Mouse (Mus musculus): Measurements from ENCODE around the gene Slc16a11. TPM values are rescaled to one million over a fixed set of nuclear protein-coding genes. Genes with fewer than 3 reads are reported as not detected.

The Slc16a11 gene
- polyA plus RNA-seq, 1 experiment from 2014 or later, result 1.1 TPM

DNA sequence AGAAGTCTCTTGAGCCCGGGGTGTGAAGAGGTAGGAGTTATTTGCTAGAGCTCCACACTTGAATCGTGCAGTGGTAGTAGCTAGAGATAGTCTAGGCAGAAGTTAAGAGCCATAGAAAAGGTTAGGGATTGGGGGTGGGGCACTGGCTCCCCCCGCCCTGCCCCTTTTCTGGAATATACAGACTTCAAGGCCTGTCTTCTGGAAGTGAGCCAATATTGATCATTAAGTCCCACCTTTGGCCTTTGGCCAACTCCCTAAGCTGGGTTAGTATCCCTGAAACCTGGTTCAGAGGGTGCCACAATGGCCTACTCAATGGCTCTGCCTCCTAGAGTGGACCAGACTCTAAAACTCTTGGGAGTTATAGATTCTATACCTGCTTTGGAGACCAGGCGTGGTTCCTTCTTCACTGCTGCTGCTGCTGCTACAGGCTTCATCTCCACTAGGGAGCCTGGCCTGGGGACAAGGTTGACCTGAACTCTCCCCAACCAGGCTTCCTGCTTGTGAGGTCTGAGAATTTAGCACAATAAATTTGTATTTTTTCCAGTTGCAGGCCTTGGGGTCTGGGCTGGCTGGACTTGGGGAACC, 15.2 kb downstream of the Slc16a11 start:
- Histone ChIP-seq H3K36me3 (ENCODE audit: control insufficient read depth, insufficient read depth, low read length) (no peaks in the 10 kb centered on the region), H3K4me3 (ENCODE audit: low read length) (peak overlapping the region; percentile 48), H3K27ac (ENCODE audit: low read length) (peak overlapping the region; percentile 7; the same call in 1 of the 2 replicates), H3K9me3 (ENCODE audit: control insufficient read depth, low read length) (no peaks in the 10 kb centered on the region), H3K9ac (ENCODE audit: low read length) (peak overlapping the region; percentile 65), H3K27me3 (ENCODE audit: control insufficient read depth, insufficient read depth, low read depth, low read length) (peaks cover 20% of the 10 kb centered on the region), H3K4me1 (replicated peaks; ENCODE audit: control insufficient read depth, insufficient read depth, low read length) (peaks cover 29% of the 10 kb centered on the region), H3K4me2 (ENCODE audit: low read depth, low read length) (peak overlapping the region; percentile 61)
- 61% methylated on average over 4 of the region's 4 CpGs for WGBS
- no peak for ATAC-seq (ENCODE audit: low read depth)

DNA sequence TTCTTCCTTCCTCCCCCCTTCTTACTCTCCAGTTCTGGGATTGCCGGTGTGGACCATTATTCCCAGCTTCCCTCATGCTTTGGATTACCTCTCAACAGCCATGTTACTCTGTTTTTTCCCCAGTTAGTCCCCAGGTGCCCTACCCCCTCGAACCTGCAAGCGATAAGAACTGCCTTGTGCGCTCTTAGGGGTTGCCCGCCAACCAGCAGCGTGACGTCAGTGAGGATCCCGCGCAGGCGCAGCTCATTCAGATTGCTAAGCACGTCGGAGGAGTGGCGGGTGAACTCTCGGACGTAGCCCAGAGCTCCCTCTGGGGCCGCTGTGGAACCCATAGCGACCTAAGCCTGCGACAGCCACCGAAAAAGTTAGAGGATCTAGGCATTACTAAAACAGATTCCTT, 16.3 kb downstream of the Slc16a11 start:
- peaks cover 30% of the 10 kb centered on the region for H3K4me1 ChIP-seq (replicated peaks; ENCODE audit: control insufficient read depth, insufficient read depth, low read length)
- peak overlapping the region; percentile 61 for H3K4me2 ChIP-seq (ENCODE audit: low read depth, low read length)
- H3K27me3 ChIP-seq (ENCODE audit: control insufficient read depth, insufficient read depth, low read depth, low read length), result peaks cover 20% of the 10 kb centered on the region
- 1% methylated on average over 19 of the region's 19 CpGs for WGBS
- peak overlapping the region; percentile 77 for H3K27ac ChIP-seq (ENCODE audit: low read length)
- peak overlapping the region; percentile 65 for H3K9ac ChIP-seq (ENCODE audit: low read length)
- no peaks in the 10 kb centered on the region for H3K36me3 ChIP-seq (ENCODE audit: control insufficient read depth, insufficient read depth, low read length)
- peak; percentile 30 for ATAC-seq (ENCODE audit: low read depth)
- no peaks in the 10 kb centered on the region for H3K9me3 ChIP-seq (ENCODE audit: control insufficient read depth, low read length)
- peak overlapping the region; percentile 48 for H3K4me3 ChIP-seq (ENCODE audit: low read length)

DNA sequence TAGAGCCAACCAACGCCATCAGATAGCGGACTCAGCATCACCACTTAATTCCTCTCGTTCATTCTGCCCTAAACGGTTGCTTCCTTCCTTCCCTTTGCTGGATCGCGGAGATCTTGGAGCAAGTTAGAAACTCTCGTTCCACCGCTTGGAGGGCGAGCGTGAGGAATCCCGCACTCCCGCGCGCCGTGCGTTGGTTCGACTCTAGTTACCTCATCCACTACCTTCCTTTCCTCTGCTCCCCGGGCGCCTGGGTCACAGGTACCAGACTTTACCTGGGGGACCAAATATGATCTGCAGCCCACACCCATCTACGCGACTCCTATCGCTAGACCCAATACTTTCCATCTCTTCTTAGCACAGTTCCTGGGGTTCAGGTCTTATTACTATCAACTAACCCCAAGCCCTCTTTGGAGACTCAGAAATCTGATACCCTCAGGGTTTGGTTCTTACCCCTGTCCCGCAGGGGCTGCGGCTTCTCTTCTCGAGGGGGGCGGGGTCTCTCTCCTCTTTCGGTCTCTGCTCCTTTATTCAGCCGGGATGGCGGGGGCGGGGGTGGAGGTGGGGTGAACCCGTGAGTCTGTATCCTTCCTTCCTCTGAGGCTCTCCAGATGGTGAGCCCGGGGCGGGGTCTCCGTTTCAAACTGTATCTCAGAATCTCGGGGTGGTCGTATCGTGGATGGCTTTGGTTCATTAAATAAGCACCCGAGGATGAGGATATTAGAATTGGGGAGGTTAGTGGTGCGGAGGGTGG, 16.9 kb downstream of the Slc16a11 start, which contains the start of gene Bcl6b:
Gene Bcl6b, minus strand, starts transcription at position 539 of the 751 bp plus-strand sequence.
- peak within 1 kb of the TSS; percentile 61 for H3K4me2 ChIP-seq (ENCODE audit: low read depth, low read length)

DNA sequence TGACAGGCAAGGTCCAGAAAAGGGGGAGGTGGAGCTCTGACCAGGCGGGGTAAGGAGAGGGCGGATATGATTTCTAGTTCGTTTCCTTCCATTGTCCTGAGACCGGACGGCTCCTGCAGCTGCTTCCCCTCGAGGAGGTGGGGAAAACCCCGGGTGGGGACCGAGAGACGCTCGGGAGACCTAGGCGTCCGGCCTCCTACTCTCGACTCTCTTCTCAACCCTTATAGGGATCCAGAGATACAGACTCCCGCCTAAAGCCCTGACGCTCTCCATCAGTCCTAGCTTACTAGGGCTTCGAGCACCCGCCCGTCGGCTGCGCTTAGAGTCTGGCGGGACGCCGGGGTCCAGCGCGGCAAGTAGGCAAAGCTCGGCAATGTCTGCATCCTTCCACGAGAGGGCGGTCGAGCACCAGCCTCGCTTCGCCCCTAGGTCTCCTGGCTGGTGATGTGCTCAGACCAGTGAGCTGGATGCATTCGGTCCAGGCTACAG, 17.7 kb downstream of the Slc16a11 start:
- under 1% methylated on average over 32 of the region's 32 CpGs for WGBS
- Histone ChIP-seq H3K27ac (ENCODE audit: low read length) (peak overlapping the region; percentile 93), H3K36me3 (ENCODE audit: control insufficient read depth, insufficient read depth, low read length) (peaks cover 5% of the 10 kb centered on the region; the same call in 1 of the 2 replicates), H3K4me2 (ENCODE audit: low read depth, low read length) (peak overlapping the region; percentile 61), H3K9me3 (ENCODE audit: control insufficient read depth, low read length) (no peaks in the 10 kb centered on the region), H3K4me3 (ENCODE audit: low read length) (peak overlapping the region; percentile 48), H3K4me1 (replicated peaks; ENCODE audit: control insufficient read depth, insufficient read depth, low read length) (peaks cover 39% of the 10 kb centered on the region), H3K9ac (ENCODE audit: low read length) (peak overlapping the region; percentile 61), H3K27me3 (ENCODE audit: control insufficient read depth, insufficient read depth, low read depth, low read length) (peaks cover 20% of the 10 kb centered on the region)
- peak; percentile 63 for ATAC-seq (ENCODE audit: low read depth)

More for the DNA sequence above, 16.9 kb downstream of the Slc16a11 start, which contains the start of gene Bcl6b:
- H3K27me3 ChIP-seq (ENCODE audit: control insufficient read depth, insufficient read depth, low read depth, low read length), result peaks cover 20% of the 10 kb centered on the region
- peak within 1 kb of the TSS; percentile 65 for H3K9ac ChIP-seq (ENCODE audit: low read length)
- peak; percentile 21; the same call in 1 of the 2 replicates for ATAC-seq (ENCODE audit: low read depth)
- H3K36me3 ChIP-seq (ENCODE audit: control insufficient read depth, insufficient read depth, low read length), result no peaks in the 10 kb centered on the region
- H3K9me3 ChIP-seq (ENCODE audit: control insufficient read depth, low read length), result no peaks in the 10 kb centered on the region
- H3K27ac ChIP-seq (ENCODE audit: low read length), result peak within 1 kb of the TSS; percentile 93
- 1% methylated on average over 39 of the region's 39 CpGs for WGBS
- peak within 1 kb of the TSS; percentile 48 for H3K4me3 ChIP-seq (ENCODE audit: low read length)
- peaks cover 37% of the 10 kb centered on the region for H3K4me1 ChIP-seq (replicated peaks; ENCODE audit: control insufficient read depth, insufficient read depth, low read length)

DNA sequence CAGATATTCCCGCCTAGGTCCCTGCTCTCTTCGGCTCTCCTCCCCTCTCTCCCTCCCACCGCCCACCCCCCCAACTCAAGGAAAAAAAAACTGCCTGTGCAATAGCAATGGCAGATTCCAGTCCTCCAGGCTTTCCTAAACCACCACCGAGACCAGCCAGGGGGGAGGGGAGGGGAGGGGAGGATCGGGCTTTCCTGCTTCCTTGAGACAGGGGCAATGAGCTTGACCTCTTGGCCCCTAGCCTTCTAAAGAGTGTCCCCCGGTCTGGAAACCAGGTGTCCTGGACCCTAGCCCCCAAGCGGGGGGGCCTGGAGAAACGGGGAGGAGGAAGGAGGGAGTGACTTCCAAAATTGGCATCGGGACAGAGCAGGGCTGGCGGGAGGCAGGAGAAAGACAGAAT, 20.0 kb downstream of the Slc16a11 start:
- peaks cover 11% of the 10 kb centered on the region for H3K36me3 ChIP-seq (ENCODE audit: control insufficient read depth, insufficient read depth, low read length)
- ATAC-seq (ENCODE audit: low read depth), result peak; percentile 6; the same call in 1 of the 2 replicates
- H3K4me2 ChIP-seq (ENCODE audit: low read depth, low read length), result peak overlapping the region; percentile 54
- H3K9ac ChIP-seq (ENCODE audit: low read length), result peak overlapping the region; percentile 74
- peaks cover 16% of the 10 kb centered on the region for H3K27me3 ChIP-seq (ENCODE audit: control insufficient read depth, insufficient read depth, low read depth, low read length)
- H3K9me3 ChIP-seq (ENCODE audit: control insufficient read depth, low read length), result no peaks in the 10 kb centered on the region
- H3K4me1 ChIP-seq (replicated peaks; ENCODE audit: control insufficient read depth, insufficient read depth, low read length), result peaks cover 37% of the 10 kb centered on the region
- H3K27ac ChIP-seq (ENCODE audit: low read length), result peak overlapping the region; percentile 66
- H3K4me3 ChIP-seq (ENCODE audit: low read length), result peak overlapping the region; percentile 46
- WGBS, result 6% methylated on average over 8 of the region's 10 CpGs

DNA sequence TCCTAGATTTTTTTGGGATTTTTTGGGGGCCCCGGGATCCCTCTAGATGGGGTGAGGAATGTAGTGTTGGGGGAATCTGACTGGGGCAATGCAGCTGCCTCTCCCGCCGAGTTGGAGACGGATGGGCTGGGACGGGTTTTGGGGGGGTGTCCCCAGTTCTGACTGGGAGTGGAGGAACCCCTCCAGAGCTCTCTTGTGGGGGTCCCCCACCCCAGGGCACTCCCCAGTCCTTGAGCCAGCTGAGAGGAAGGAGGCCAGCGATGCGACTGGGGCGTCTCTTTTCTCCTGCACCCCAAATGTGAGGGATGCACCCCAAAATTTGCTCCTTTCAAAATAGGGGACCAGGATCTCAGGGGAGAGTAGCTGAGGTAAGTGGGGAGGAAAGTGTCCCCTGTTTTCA, 20.5 kb downstream of the Slc16a11 start:
- Histone ChIP-seq H3K4me2 (ENCODE audit: low read depth, low read length) (peak overlapping the region; percentile 54), H3K4me1 (replicated peaks; ENCODE audit: control insufficient read depth, insufficient read depth, low read length) (peaks cover 33% of the 10 kb centered on the region), H3K27ac (ENCODE audit: low read length) (peak overlapping the region; percentile 66), H3K9ac (ENCODE audit: low read length) (peak overlapping the region; percentile 74), H3K9me3 (ENCODE audit: control insufficient read depth, low read length) (no peaks in the 10 kb centered on the region), H3K4me3 (ENCODE audit: low read length) (peak overlapping the region; percentile 46), H3K36me3 (ENCODE audit: control insufficient read depth, insufficient read depth, low read length) (peaks cover 11% of the 10 kb centered on the region), H3K27me3 (ENCODE audit: control insufficient read depth, insufficient read depth, low read depth, low read length) (peaks cover 16% of the 10 kb centered on the region)
- WGBS, result 31% methylated on average over 8 of the region's 8 CpGs
- ATAC-seq (ENCODE audit: low read depth), result no peak

DNA sequence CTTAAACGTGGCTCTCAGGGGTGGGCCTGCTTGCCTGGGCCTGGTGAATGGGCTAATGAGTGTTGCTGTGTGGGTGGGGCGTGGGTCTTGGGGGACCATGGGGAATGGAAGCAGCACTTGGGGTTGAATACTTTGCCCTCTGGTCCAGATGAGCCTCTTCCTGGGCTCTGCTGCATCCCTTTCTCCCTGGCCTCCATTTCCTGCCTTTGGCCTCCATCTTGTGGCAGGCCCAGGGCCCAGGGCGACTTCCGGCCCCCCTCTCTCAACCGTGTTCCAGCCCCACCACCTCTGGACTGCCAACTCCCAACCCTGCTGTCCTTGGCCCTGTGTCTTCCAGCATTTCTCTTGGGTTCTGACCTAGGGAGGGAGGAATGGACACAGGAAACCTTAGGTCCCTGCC, 21.5 kb downstream of the Slc16a11 start:
- Histone ChIP-seq H3K9me3 (ENCODE audit: control insufficient read depth, low read length) (no peaks in the 10 kb centered on the region), H3K4me1 (replicated peaks; ENCODE audit: control insufficient read depth, insufficient read depth, low read length) (peaks cover 33% of the 10 kb centered on the region), H3K9ac (ENCODE audit: low read length) (peak overlapping the region; percentile 74), H3K36me3 (ENCODE audit: control insufficient read depth, insufficient read depth, low read length) (peaks cover 11% of the 10 kb centered on the region), H3K27ac (ENCODE audit: low read length) (peak overlapping the region; percentile 66), H3K27me3 (ENCODE audit: control insufficient read depth, insufficient read depth, low read depth, low read length) (peaks cover 12% of the 10 kb centered on the region), H3K4me2 (ENCODE audit: low read depth, low read length) (peak overlapping the region; percentile 54), H3K4me3 (ENCODE audit: low read length) (peak overlapping the region; percentile 46)
- 48% methylated on average over 5 of the region's 5 CpGs for WGBS
- ATAC-seq (ENCODE audit: low read depth), result no peak

DNA sequence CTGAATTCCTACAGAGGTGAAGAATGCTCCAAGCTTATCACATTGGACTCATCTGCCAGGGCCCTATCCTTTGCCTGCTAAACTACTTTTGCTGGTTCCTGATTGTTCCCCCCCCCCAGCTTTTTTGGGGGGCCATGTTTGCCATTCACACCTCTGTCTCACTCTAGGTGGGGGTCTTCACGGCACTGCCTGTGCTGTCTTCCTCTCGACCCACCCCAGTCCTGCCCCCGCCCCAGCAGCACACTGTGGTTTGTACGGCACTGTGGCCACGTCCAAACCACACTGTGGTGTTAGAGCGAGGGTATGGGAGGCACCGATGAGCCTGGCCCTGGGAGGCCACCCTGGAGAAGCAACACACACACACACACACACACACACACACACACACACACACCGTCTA, 21.9 kb downstream of the Slc16a11 start:
- Histone ChIP-seq H3K4me1 (replicated peaks; ENCODE audit: control insufficient read depth, insufficient read depth, low read length) (peaks cover 30% of the 10 kb centered on the region), H3K27ac (ENCODE audit: low read length) (peak overlapping the region; percentile 66)
- 87% methylated on average over 8 of the region's 8 CpGs for WGBS

DNA sequence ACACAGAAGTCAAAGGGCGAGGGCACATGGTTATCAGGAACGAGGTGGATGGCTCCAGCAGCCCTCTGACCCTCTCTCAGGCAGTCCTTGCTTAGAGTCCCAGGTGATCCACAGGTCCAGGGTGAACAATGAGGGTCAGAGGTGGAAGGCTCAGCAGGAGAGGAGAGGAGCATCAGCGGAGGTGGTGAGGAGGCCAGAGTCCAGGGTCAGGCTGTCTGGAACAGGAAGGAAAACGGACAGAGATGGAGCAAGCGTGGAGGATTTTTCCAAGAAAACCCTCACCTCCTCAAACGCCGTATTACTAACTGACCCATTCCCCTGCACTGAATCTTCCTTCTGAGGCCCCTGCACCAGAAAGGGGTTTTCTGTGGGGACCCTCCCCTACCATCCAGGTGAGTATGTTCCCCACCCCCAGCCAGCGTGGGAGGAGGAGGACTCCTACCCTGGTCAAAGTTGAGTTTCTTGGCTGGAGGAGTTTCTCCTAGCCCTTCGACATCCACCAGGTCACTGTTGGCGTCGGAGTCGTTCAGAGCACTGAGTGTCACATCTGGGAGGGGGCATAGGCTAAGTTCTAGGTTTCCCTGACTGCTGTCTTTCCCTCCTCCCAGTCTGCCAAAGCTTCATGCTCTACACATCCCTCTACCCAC, 22.8 kb downstream of the Slc16a11 start:
- Histone ChIP-seq H3K36me3 (ENCODE audit: control insufficient read depth, insufficient read depth, low read length) (peaks cover 11% of the 10 kb centered on the region), H3K9ac (ENCODE audit: low read length) (no peak overlapping the region), H3K4me2 (ENCODE audit: low read depth, low read length) (no peak overlapping the region), H3K4me3 (ENCODE audit: low read length) (no peak overlapping the region), H3K27me3 (ENCODE audit: control insufficient read depth, insufficient read depth, low read depth, low read length) (no peaks in the 10 kb centered on the region), H3K9me3 (ENCODE audit: control insufficient read depth, low read length) (no peaks in the 10 kb centered on the region), H3K4me1 (replicated peaks; ENCODE audit: control insufficient read depth, insufficient read depth, low read length) (peaks cover 24% of the 10 kb centered on the region), H3K27ac (ENCODE audit: low read length) (no peak overlapping the region)
- 86% methylated on average over 12 of the region's 12 CpGs for WGBS
- no peak for ATAC-seq (ENCODE audit: low read depth)

More for the DNA sequence above, 21.9 kb downstream of the Slc16a11 start:
- Histone ChIP-seq H3K9me3 (ENCODE audit: control insufficient read depth, low read length) (no peaks in the 10 kb centered on the region), H3K27me3 (ENCODE audit: control insufficient read depth, insufficient read depth, low read depth, low read length) (peaks cover 9% of the 10 kb centered on the region), H3K36me3 (ENCODE audit: control insufficient read depth, insufficient read depth, low read length) (peaks cover 11% of the 10 kb centered on the region), H3K9ac (ENCODE audit: low read length) (peak overlapping the region; percentile 74), H3K4me3 (ENCODE audit: low read length) (peak overlapping the region; percentile 46; the same call in 1 of the 2 replicates), H3K4me2 (ENCODE audit: low read depth, low read length) (peak overlapping the region; percentile 54)
- ATAC-seq (ENCODE audit: low read depth), result no peak

All from lung, embryonic 16.5 days (tissue).